Mouse (Mus musculus): ENCODE measurements around the gene Ccr9.

- no peak for TF ChIP-seq POLR2A (IDR thresholded peaks at IDR 0.05; ENCODE audit: insufficient read depth, low read depth, low read length)
- TF ChIP-seq CTCF (IDR thresholded peaks at IDR 0.05): no peak
These were observed 124.2 kb downstream of the Ccr9 start for GRCm38 (mm10) chr9:123802421-123802820.
